Mouse (Mus musculus) heart, adult 18-20 months (tissue): Measurements from ENCODE around the gene Pithd1. TPM values are rescaled to one million over a fixed set of nuclear protein-coding genes. Genes with fewer than 3 reads are reported as not detected.
A peak's percentile ranks its signal among the peaks of the same experiment; 100 is the strongest.

Experiments used
- DNase-seq, 2 experiments: peaks; one replicate each; pipeline ENCODE4 v3.0.0; 2021 to 2022; ENCODE audit warnings: mixed read lengths in 1 of 2
- long read RNA-seq, 2 experiments: library from polyadenylated mRNA; stranded (forward); transcript quantifications; one replicate each; pipeline ENCODE4 v2.0.0; 2021
- total RNA-seq, 2 experiments: library from RNA; stranded (reverse); gene quantifications; 2 replicates each; pipeline ENCODE4 v1.2.3; 2021

The Pithd1 gene
- 10 to 100 TPM; 22.1 to 25.1 TPM for total RNA-seq
- long read RNA-seq, experiment 1, transcript Pithd1-201 (6 exons, 1,700 nt), result major isoform, 32 of 33 reads
- long read RNA-seq, experiment 1, partial matches to known transcripts, result 0 of 33 reads
- long read RNA-seq, experiment 1, other reads (novel, unspliced or antisense), result 1 of 33 reads
- long read RNA-seq, experiment 2, transcript Pithd1-201 (6 exons, 1,700 nt), result major isoform, 14 of 16 reads
- long read RNA-seq, experiment 2, partial matches to known transcripts, result 0 of 16 reads
- long read RNA-seq, experiment 2, other reads (novel, unspliced or antisense), result 2 of 16 reads

GRCm38 (mm10) chr4:135986943-135987710 is at the start of gene Pithd1:
Pithd1 (minus strand) TSS chr4:135987264.
- peak; percentile 93 to 94 for DNase-seq

DNA sequence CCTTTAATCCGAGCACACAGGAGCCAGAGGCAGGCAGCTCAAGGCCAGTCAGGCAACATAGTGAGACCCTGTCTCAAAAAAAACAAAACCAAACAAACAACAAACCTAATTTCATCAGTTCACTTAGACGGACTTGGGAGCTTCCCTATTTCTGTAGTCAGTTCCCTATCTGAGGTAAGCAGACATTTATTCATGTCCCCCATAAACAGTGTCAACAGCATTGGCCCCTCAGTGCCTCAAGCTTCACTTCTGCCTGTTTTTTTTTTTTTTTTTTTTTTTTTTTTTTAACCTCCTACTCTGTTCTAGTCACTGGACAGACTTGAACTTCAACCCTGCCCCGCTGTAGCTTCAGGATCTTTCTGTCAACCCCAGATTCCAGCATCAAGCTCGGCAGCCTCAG is 48.0 kb upstream of the Pithd1 start:
- no peak for DNase-seq

- DNase-seq, result no peak
These were observed 46.2 kb upstream of the Pithd1 start for GRCm38 (mm10) chr4:136033231-136033630.

GRCm38 (mm10) chr4:136030968-136031909 is 44.2 kb upstream of the Pithd1 start:
- peak; percentile 57 to 72 for DNase-seq

GRCm38 (mm10) chr4:136028689-136029088 is 41.6 kb upstream of the Pithd1 start:
- DNase-seq, result no peak

GRCm38 (mm10) chr4:136028132-136028564 is 41.1 kb upstream of the Pithd1 start:
- DNase-seq, result peak in 1 of 2 experiments; percentile 24

- DNase-seq, result no peak
These were observed 40.5 kb upstream of the Pithd1 start for GRCm38 (mm10) chr4:136027416-136028131.

DNA sequence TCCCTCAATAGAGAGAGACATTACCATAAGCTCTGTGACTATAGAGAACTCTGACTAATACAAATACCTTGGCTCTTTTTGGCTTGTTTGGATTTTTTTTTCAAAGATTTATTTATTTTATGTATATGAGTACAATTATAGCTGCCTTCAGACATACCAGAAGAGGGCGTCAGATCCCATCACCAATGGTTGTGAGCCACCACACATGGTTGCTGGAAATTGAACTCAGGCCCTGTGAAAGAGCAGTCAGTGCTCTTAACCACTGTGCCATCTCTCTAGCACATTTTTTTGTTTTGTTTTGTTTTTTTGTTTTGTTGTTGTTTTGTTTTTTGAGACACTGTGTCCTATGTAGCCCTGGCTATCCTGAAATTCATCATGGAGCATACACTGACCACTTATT is 38.3 kb upstream of the Pithd1 start:
- DNase-seq, result no peak

GRCm38 (mm10) chr4:136022924-136023323 is 35.9 kb upstream of the Pithd1 start:
- DNase-seq, result peak in 1 of 2 experiments; percentile 25

- peak; percentile 100 for DNase-seq
These were observed 34.5 kb upstream of the Pithd1 start, which contains the start of gene Eloa for GRCm38 (mm10) chr4:136021549-136022047. Eloa (minus strand) TSS chr4:136021763.

DNA sequence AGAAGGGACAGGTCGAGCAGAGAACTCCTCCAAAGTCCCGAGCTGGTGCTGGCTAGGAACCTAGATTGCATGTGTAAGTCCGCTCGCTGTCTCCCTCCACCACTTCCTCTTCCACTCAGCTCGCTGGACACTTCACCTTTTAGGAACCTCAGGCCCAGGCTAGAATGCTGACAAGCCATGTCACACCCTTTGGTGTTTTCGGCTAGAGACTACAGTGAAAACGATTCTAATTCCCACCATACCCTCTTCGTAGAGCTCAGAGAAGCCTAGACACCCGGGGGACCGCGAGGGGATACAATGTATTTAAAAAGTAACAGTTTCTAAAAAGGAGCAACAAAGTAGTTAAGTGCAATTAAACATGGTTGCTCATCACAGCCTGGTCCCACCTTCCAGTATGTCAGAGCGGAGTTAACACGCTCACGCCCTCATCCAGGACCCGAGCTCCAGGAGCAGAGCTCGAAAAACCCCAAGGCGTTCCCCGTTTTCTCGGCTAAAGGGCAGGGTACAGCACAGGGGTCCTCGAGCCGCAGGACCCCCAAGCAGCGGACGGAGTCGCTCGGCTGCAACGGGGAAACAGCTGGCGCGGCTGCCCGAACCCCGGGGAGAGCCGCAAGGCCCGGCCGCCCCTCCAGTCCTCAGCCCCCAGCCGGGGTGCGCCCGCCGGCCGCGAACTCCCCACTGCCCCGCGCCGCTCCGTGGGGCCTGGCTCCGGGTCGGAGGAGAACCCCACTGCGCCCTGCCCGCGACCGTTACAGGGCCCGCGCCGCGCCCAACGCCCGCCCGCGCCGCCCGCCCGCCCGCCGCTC is 33.9 kb upstream of the Pithd1 start:
- DNase-seq, result peak; percentile 38 to 42

- DNase-seq, result no peak
These were observed 29.1 kb upstream of the Pithd1 start for GRCm38 (mm10) chr4:136016059-136016602.

DNA sequence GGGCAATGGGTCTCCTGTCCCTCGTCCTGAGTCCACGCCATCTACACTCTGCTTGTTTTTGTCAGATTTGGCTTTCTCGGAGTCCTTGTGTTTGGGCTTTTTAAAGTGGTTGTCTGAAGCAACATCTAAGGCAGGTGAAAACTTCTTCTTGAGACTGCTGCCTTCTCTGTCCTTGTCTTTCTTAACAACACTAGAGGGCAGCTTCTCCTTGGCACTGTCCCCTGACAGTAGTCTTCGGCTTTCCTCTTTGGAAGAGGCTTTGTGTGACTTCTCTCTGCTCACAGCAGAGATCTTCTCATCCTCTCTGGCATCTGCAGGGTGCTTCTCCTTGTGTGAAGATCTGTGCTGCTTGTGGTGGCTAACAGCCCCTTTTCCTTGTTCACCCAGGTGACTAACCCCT is 23.5 kb upstream of the Pithd1 start:
- no peak for DNase-seq

DNA sequence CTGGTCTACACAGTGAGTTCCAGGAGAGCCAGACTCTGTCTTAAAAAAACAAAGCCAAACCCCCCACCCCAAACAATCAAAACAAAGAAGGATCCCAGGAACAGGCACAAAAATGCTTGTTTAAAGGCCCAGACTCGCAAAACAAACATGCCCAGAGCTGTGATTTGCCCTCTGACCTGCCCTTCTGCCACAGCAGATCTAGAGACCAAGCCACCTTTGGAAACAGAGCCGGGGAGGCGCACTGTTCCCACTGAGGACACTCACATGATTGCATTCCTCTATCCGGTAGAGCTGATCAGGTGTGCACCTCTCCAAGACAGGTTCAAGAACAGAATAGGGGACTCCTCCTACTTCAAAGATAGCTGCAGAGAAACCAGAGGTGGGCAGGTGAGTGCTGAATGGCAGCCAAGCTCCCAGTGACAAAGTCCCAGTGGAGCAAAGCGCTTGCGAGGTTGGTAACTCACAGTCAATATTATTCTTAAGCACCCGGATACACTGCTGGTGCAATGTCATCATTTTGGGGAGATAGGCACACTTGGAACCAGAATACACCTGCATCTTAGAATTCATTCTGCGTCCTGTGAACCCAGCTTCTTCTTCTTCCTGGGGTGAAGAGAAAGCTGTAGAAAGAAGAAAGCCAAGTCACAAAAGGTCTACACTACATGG is 21.9 kb upstream of the Pithd1 start:
- DNase-seq, result no peak

- no peak for DNase-seq
These were observed 19.8 kb upstream of the Pithd1 start for GRCm38 (mm10) chr4:136006821-136007220.

- DNase-seq, result no peak
These were observed 17.9 kb upstream of the Pithd1 start for GRCm38 (mm10) chr4:136004921-136005320.

DNA sequence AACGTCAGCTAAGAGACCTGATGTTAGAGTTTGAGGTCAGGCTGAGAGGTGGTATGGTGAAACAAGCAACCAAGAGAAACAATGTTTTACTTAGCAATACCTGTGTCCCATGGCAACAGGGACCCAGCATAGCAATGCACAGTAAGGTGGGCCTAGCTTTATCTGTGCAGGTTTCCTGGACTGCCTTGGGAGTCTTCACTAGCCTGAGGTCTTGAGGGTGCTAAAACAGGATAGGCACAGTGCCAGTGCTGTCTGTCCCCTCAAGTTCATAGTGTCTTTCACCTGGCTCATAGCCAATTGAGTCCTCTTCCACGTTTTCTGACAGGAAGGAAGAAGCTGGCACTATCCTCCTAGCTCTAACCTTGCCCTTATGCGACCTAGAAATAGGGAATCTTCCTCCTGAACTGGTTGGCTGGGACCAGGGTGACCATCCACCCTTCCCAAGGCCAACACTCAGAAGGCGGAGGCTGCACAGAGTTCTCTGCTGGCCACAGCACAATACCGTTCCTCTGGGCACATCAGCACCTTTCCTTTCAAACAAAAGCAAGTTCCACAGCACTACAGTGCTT is 17.1 kb upstream of the Pithd1 start:
- DNase-seq, result no peak

DNA sequence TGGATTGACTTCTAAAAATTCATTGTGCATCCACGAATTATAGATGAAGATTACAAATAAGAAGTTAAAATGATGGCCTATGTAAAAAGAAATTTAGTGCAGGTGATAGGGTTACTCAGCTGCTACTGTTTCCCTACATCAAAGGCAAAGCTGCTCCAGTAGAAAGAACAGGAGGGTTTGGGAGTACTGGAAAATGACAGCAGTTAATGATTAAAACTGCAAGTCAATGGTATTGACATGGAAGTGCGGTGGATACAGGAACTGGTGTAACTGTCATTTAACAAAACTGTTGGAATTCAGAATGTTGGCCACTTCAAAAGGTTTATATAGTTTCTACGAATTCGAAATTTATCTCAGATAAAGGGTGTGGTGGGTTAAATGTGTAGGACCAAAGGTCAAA is 8.1 kb upstream of the Pithd1 start:
- no peak for DNase-seq

DNA sequence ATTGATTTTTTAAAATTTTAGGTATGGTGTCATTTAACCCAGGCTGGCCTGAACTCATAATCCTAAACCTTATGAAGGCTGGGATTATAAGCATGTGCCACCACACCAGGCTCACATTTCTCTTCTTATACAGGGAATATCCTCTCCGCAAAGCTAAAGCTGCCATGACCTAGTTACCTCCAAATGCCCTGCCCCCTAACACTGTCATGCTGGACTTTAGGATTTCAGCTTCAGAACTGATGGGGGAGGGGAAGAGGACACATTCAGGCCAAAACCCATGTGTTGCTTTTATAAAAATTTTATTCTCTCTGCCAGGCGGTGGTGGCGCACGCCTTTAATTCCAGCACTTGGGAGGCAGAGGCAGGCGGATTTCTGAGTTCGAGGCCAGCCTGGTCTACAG is 6.9 kb upstream of the Pithd1 start:
- no peak for DNase-seq
